Mouse (Mus musculus) midbrain, embryonic 14.5 days (tissue): ENCODE measurements around the gene Gk5. TPM values are rescaled to one million over a fixed set of nuclear protein-coding genes. Genes with fewer than 3 reads are reported as not detected.
A peak's percentile ranks its signal among the peaks of the same experiment; 100 is the strongest.
"Not testable (repeated sequence)": the region's sequence is repeated elsewhere in the genome, so short reads cannot be mapped to it uniquely, and the experiment has no call there.

ENCODE experiments used
- ATAC-seq: fragments of 200-750 bp; cut with Nextera tagmentation; 2 replicates; pipeline ENCODE4 v1.8.0; 2017; ENCODE audit warnings: moderate number of reproducible peaks, moderate library complexity; ENCODE audit not compliant: low FRiP score, low TSS enrichment
- DNase-seq: peaks from one replicate; pipeline ENCODE4 v3.0.0-alpha.2; 2015
- H3K27ac ChIP-seq: fragments of 300-500 bp; sonication (generic); replicated peaks from 2 replicates; pipeline ENCODE4 v1.5.1; 2014; ENCODE audit warnings: mild to moderate bottlenecking, low read depth, low read length, moderate library complexity
- H3K27me3 ChIP-seq: fragments of 300-500 bp; sonication (generic); 2 replicates; pipeline ENCODE4 v1.6.1; 2014; ENCODE audit warnings: low read length, control low read depth, mixed read lengths; ENCODE audit not compliant: control insufficient read depth, insufficient read depth
- H3K36me3 ChIP-seq: fragments of 300-500 bp; sonication (generic); 2 replicates; pipeline ENCODE4 v1.6.1; 2014; ENCODE audit warnings: low read length, control low read depth; ENCODE audit not compliant: control insufficient read depth, insufficient read depth
- H3K4me1 ChIP-seq: fragments of 300-500 bp; sonication (generic); 2 replicates; pipeline ENCODE4 v1.6.1; 2014; ENCODE audit warnings: mild to moderate bottlenecking, antibody characterized with exemption, low read length, control low read depth; ENCODE audit not compliant: control insufficient read depth, insufficient read depth
- H3K4me2 ChIP-seq: fragments of 300-500 bp; sonication (generic); 2 replicates; pipeline ENCODE4 v1.6.1; 2014; ENCODE audit warnings: mild to moderate bottlenecking, low read length, moderate library complexity
- H3K4me3 ChIP-seq: fragments of 300-500 bp; sonication (generic); replicated peaks from 2 replicates; pipeline ENCODE4 v1.5.1; 2014; ENCODE audit warnings: low read depth, low read length
- H3K9ac ChIP-seq: fragments of 300-500 bp; sonication (generic); replicated peaks from 2 replicates; pipeline ENCODE4 v1.6.1; 2014; ENCODE audit warnings: mild to moderate bottlenecking, low read length, moderate library complexity
- H3K9me3 ChIP-seq: fragments of 300-500 bp; sonication (generic); 2 replicates; pipeline ENCODE4 v1.6.1; 2016; ENCODE audit warnings: low read length, control low read depth, mixed read lengths; ENCODE audit not compliant: control insufficient read depth
- WGBS: fragments of 180-500 bp; shearing (Covaris S2); extraction: QIAGEN DNeasy Blood & Tissue Kit; methylation state at CpG from one replicate; pipeline ENCODE4 v1.1.7; 2014; 5-methylcytosine and 5-hydroxymethylcytosine counted together
- polyA plus RNA-seq: library from polyadenylated mRNA; unstranded; fragments of >200 nt; fragmentation: Nextera tagmentation; extraction: Ambion mirVana; gene quantifications from 2 replicates; pipeline ENCODE4 v1.2.1, GENCODE M21; 2014

Gene Gk5
- polyA plus RNA-seq, 1 experiment from 2014 or later, result 2.8 TPM

GRCm38 (mm10) chr9:96160767-96161166 lies 41.6 kb downstream of the Gk5 start:
- DNase-seq, result no peak
- Histone ChIP-seq H3K4me3 (no peak overlapping the region), H3K36me3 (no peaks in the 10 kb centered on the region), H3K27me3 (no peaks in the 10 kb centered on the region), H3K4me2 (no peak overlapping the region), H3K27ac (no peak overlapping the region), H3K9me3 (no peaks in the 10 kb centered on the region), H3K4me1 (no peaks in the 10 kb centered on the region), H3K9ac (no peak overlapping the region)
- WGBS, result 90% methylated on average over 3 of the region's 3 CpGs
- no peak for ATAC-seq

- Histone ChIP-seq H3K4me2 (no peak overlapping the region), H3K36me3 (no peaks in the 10 kb centered on the region), H3K9me3 (no peaks in the 10 kb centered on the region), H3K27me3 (no peaks in the 10 kb centered on the region), H3K4me3 (no peak overlapping the region), H3K4me1 (no peaks in the 10 kb centered on the region), H3K27ac (no peak overlapping the region), H3K9ac (no peak overlapping the region)
- 76% methylated on average over 5 of the region's 5 CpGs for WGBS
- ATAC-seq (no peak), DNase-seq (no peak)
Measured at GRCm38 (mm10) chr9:96162421-96162820, 43.3 kb downstream of the Gk5 start.

- DNase-seq (no peak), ATAC-seq (no peak)
- Histone ChIP-seq H3K4me3 (no peak overlapping the region), H3K4me1 (no peaks in the 10 kb centered on the region), H3K9ac (no peak overlapping the region), H3K36me3 (no peaks in the 10 kb centered on the region), H3K27ac (no peak overlapping the region), H3K9me3 (no peaks in the 10 kb centered on the region), H3K27me3 (no peaks in the 10 kb centered on the region), H3K4me2 (no peak overlapping the region)
- WGBS, result 96% methylated on average over 7 of the region's 7 CpGs
Measured at GRCm38 (mm10) chr9:96163443-96163842, 44.3 kb downstream of the Gk5 start.

GRCm38 (mm10) chr9:96163983-96164382 lies 44.8 kb downstream of the Gk5 start:
- DNase-seq, H3K4me3 ChIP-seq, H3K36me3 ChIP-seq, H3K9ac ChIP-seq, H3K27ac ChIP-seq, H3K9me3 ChIP-seq, H3K4me2 ChIP-seq, H3K4me1 ChIP-seq, ATAC-seq, H3K27me3 ChIP-seq: not testable (repeated sequence)
- 96% methylated on average over 13 of the region's 15 CpGs for WGBS

GRCm38 (mm10) chr9:96167168-96167585 lies 48.0 kb downstream of the Gk5 start:
- Histone ChIP-seq H3K36me3 (no peaks in the 10 kb centered on the region), H3K9ac (no peak overlapping the region), H3K4me3 (no peak overlapping the region), H3K4me1 (no peaks in the 10 kb centered on the region), H3K4me2 (no peak overlapping the region), H3K27ac (no peak overlapping the region), H3K9me3 (no peaks in the 10 kb centered on the region), H3K27me3 (no peaks in the 10 kb centered on the region)
- WGBS, result 15% methylated on average over 5 of the region's 5 CpGs
- ATAC-seq (no peak), DNase-seq (peak; percentile 72)

GRCm38 (mm10) chr9:96170600-96170999 lies 51.4 kb downstream of the Gk5 start:
- whole genome bisulfite sequencing, result 71% methylated on average over 3 of the region's 3 CpGs
- Histone ChIP-seq H3K4me1 (no peaks in the 10 kb centered on the region), H3K4me2 (no peak overlapping the region), H3K4me3 (no peak overlapping the region), H3K9me3 (no peaks in the 10 kb centered on the region), H3K27me3 (no peaks in the 10 kb centered on the region), H3K27ac (no peak overlapping the region), H3K36me3 (no peaks in the 10 kb centered on the region), H3K9ac (no peak overlapping the region)
- no peak for ATAC-seq
- no peak for DNase-seq

GRCm38 (mm10) chr9:96184909-96185308 lies 65.7 kb downstream of the Gk5 start:
- DNase-seq (no peak), ATAC-seq (no peak)
- Histone ChIP-seq H3K4me1 (no peaks in the 10 kb centered on the region), H3K27ac (no peak overlapping the region), H3K9me3 (no peaks in the 10 kb centered on the region), H3K27me3 (no peaks in the 10 kb centered on the region), H3K4me3 (no peak overlapping the region), H3K9ac (no peak overlapping the region), H3K4me2 (no peak overlapping the region), H3K36me3 (no peaks in the 10 kb centered on the region)
- WGBS, result 94% methylated on average over 4 of the region's 4 CpGs

GRCm38 (mm10) chr9:96186701-96187100 lies 67.5 kb downstream of the Gk5 start:
- Histone ChIP-seq H3K27ac (no peak overlapping the region), H3K4me1 (no peaks in the 10 kb centered on the region), H3K9me3 (no peaks in the 10 kb centered on the region), H3K4me3 (no peak overlapping the region), H3K9ac (no peak overlapping the region), H3K27me3 (no peaks in the 10 kb centered on the region), H3K36me3 (no peaks in the 10 kb centered on the region), H3K4me2 (no peak overlapping the region)
- 71% methylated on average over 7 of the region's 7 CpGs for WGBS
- no peak for DNase-seq
- no peak for ATAC-seq

- no peaks in the 10 kb centered on the region for H3K27me3 ChIP-seq
- peak within 1 kb of the TSS; percentile 69 for H3K9ac ChIP-seq
- under 1% methylated on average over 81 of the region's 81 CpGs for WGBS
- no peaks in the 10 kb centered on the region for H3K36me3 ChIP-seq
- ATAC-seq (peak; percentile 99), DNase-seq (peak; percentile 97)
- H3K27ac ChIP-seq, result peak within 1 kb of the TSS; percentile 78
- peak within 1 kb of the TSS; percentile 88 for H3K4me3 ChIP-seq
- no peaks in the 10 kb centered on the region for H3K9me3 ChIP-seq
- H3K4me1 ChIP-seq, result 0 out of 2 replicates have a peak, but pooled peaks cover 10% of the 10 kb centered on the region
- peak within 1 kb of the TSS; percentile 98 for H3K4me2 ChIP-seq
Measured at GRCm38 (mm10) chr9:96195885-96196622, 76.9 kb downstream of the Gk5 start, which contains the start of gene Tfdp2. TSS of gene Tfdp2 (plus strand) at chr9:96196275.
